Mouse (Mus musculus): ENCODE measurements around the gene Tpsb2. TPM values are rescaled to one million over a fixed set of nuclear protein-coding genes. Genes with fewer than 3 reads are reported as not detected.

Gene Tpsb2
- total RNA-seq, 1 experiment from 2014 or later = not detected

DNA sequence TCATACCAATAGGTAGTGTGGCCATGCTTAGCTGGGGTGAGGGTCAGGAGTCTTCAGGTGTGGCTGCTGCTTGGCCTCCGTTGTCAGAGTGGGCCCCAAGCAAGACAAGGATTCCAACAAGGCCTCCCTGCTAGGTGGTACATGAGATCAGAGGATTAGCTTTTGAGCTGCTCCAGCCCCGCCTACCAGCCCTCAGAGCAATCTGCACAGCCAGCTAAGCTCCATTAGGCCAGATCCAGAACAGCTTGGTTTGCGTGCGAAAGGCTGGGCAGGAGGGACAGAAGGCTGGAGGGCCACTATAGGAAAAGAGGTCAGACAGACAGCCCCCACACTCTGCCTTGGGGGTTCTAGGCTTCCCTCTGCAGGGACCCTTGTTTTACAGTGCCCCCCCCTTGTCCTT lies 35.4 kb downstream of the Tpsb2 start:
- no peak for ATAC-seq (replicated peaks in 1 of 2; ENCODE audit: insufficient read depth in 1 of 2, low FRiP score in 2 of 2, low TSS enrichment in 1 of 2, low read depth in 1 of 2, poor library complexity in 2 of 2, severe bottlenecking in 2 of 2)

- no peak for ATAC-seq (replicated peaks in 1 of 2; ENCODE audit: insufficient read depth in 1 of 2, low FRiP score in 2 of 2, low TSS enrichment in 1 of 2, low read depth in 1 of 2, poor library complexity in 2 of 2, severe bottlenecking in 2 of 2)
Observed at GRCm38 (mm10) chr17:25402224-25402623, 36.1 kb downstream of the Tpsb2 start.

DNA sequence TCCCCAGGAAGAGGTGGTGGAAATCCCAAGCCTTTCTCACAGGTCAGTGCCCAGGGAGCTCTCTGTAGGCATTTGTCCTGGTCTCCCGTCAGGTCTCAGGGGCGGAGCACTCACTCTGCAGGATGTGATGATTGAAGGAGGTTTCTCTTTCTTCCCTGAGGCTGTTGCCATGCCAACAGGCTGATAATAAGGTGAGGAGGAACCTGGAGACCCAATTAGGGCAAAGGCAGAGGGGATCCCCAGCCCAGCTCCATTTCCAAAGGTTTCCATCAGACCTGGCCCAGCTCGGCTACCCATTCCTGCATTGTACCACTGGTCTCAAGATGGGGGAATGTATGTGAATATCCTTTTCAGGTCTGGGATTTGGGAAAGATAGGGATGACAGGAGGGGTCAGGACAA lies 38.1 kb downstream of the Tpsb2 start:
- no peak for ATAC-seq (replicated peaks in 1 of 2; ENCODE audit: insufficient read depth in 1 of 2, low FRiP score in 2 of 2, low TSS enrichment in 1 of 2, low read depth in 1 of 2, poor library complexity in 2 of 2, severe bottlenecking in 2 of 2)

DNA sequence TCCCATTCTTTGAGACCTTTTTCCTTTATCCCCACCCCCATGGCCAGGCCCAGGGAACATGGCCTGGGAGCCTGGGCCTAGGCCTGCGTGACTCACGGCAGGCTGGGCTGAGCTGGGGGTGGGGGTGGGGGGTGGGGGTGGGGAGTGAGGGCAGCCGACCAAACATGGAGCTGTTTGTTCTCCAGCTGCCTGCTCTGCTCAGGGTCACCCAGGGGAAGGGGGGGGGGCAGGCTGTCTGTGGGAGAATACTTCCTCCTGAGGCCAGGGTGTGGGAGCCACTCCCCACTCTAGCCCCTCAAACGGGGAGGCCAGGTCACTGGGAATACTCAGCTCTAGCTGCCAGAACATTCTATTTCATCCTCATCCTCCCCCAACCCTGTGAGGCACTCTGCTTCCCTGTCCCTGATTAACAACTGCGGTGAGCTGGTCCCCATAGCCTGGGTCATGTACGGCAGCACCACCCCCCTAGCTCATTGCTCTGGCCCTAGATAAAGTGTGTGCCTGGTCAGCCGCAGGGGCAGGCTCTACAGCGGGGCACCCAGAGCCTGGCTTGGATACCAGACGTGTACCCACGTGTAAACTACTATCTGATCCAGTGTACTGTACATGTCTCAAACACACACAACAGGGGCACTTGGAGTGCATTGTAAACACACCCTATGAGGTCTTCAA lies 39.3 kb downstream of the Tpsb2 start:
- ATAC-seq (replicated peaks in 1 of 2; ENCODE audit: insufficient read depth in 1 of 2, low FRiP score in 2 of 2, low TSS enrichment in 1 of 2, low read depth in 1 of 2, poor library complexity in 2 of 2, severe bottlenecking in 2 of 2) = no peak

DNA sequence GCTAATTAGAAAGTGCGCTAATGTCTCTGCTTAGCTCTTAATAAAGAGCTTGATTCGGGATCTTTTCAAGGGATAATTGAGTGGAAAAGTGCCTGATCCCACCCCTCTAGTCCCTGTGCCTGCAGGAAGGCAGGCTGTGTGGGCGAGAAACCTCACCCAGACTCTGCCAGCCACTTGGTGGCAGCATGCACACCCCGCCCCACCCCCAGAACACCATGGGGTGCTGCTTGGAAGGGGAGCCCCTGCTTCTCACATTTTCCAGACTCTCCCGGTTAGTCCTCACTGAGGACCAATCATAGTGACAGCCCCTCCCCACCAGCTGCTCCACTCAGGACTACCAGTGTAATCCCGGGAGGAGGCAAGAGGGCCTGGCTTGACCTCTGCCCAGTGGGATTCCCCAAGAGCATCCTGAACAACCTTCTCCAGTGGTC lies 39.9 kb downstream of the Tpsb2 start:
- no peak for ATAC-seq (replicated peaks in 1 of 2; ENCODE audit: insufficient read depth in 1 of 2, low FRiP score in 2 of 2, low TSS enrichment in 1 of 2, low read depth in 1 of 2, poor library complexity in 2 of 2, severe bottlenecking in 2 of 2)

- ATAC-seq (replicated peaks in 1 of 2; ENCODE audit: insufficient read depth in 1 of 2, low FRiP score in 2 of 2, low TSS enrichment in 1 of 2, low read depth in 1 of 2, poor library complexity in 2 of 2, severe bottlenecking in 2 of 2) = no peak
Observed at GRCm38 (mm10) chr17:25407352-25407751, 41.2 kb downstream of the Tpsb2 start.

DNA sequence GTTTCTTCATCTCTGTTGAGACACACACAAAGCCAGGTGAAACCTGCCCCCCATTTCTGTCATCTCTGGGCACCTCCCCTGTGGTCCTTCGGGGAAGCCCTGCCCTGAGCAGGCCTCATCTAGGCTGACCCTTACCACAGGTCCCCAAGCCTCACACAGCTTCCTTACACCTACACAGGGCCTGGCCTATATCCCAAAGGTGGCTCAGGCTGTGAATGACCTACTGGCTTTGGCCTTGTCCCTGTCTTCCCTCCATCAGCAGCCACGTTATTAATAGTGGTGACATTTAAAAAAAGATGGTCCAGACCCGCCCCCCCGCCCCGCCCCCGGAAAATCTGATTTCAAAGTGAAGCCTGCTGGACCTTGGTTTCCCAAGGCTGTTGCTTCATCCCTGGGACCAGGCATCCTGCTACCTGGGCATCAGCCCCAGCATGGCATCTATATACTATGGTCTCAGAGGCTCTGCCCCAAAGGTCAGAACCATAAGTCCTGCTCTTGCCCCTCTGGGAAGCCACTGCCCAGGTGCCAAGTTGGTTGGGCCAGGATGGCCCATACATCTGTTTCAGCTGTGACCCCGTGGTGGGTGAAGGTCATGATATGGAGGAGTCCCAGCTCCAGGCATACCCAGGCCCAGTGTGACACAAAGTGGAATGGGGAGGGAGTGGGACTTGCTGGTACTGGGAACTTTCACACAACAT lies 42.3 kb downstream of the Tpsb2 start:
- no peak for ATAC-seq (replicated peaks in 1 of 2; ENCODE audit: insufficient read depth in 1 of 2, low FRiP score in 2 of 2, low TSS enrichment in 1 of 2, low read depth in 1 of 2, poor library complexity in 2 of 2, severe bottlenecking in 2 of 2)

GRCm38 (mm10) chr17:25409621-25410020 lies 43.5 kb downstream of the Tpsb2 start:
- ATAC-seq (replicated peaks in 1 of 2; ENCODE audit: insufficient read depth in 1 of 2, low FRiP score in 2 of 2, low TSS enrichment in 1 of 2, low read depth in 1 of 2, poor library complexity in 2 of 2, severe bottlenecking in 2 of 2) = no peak

DNA sequence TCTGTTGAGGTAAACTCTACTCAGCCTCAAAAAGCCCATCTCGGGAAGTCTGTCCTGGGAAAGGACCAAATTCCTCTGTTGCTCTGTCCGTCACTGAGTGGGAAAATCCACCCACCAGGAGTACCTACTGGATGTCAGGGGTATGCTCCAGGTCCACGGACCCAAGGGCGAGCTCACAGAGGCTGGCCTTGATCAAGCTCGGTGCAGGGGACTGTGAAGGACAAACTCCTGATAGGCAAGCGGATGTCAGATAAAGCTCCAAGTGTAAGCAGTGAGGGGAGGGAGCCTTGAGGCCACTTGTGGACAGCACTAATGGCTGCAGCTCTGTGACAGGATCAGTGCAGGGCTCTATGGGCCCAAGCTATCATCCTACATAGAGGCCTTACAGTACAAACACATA lies 44.1 kb downstream of the Tpsb2 start:
- ATAC-seq (replicated peaks in 1 of 2; ENCODE audit: insufficient read depth in 1 of 2, low FRiP score in 2 of 2, low TSS enrichment in 1 of 2, low read depth in 1 of 2, poor library complexity in 2 of 2, severe bottlenecking in 2 of 2) = no peak

- ATAC-seq (replicated peaks in 1 of 2; ENCODE audit: insufficient read depth in 1 of 2, low FRiP score in 2 of 2, low TSS enrichment in 1 of 2, low read depth in 1 of 2, poor library complexity in 2 of 2, severe bottlenecking in 2 of 2) = no peak
Observed at GRCm38 (mm10) chr17:25410786-25411185, 44.7 kb downstream of the Tpsb2 start.

GRCm38 (mm10) chr17:25411251-25411650 lies 45.1 kb downstream of the Tpsb2 start:
- no peak for ATAC-seq (replicated peaks in 1 of 2; ENCODE audit: insufficient read depth in 1 of 2, low FRiP score in 2 of 2, low TSS enrichment in 1 of 2, low read depth in 1 of 2, poor library complexity in 2 of 2, severe bottlenecking in 2 of 2)

- no peak for ATAC-seq (replicated peaks in 1 of 2; ENCODE audit: insufficient read depth in 1 of 2, low FRiP score in 2 of 2, low TSS enrichment in 1 of 2, low read depth in 1 of 2, poor library complexity in 2 of 2, severe bottlenecking in 2 of 2)
Observed at GRCm38 (mm10) chr17:25414209-25414608, 48.1 kb downstream of the Tpsb2 start.

DNA sequence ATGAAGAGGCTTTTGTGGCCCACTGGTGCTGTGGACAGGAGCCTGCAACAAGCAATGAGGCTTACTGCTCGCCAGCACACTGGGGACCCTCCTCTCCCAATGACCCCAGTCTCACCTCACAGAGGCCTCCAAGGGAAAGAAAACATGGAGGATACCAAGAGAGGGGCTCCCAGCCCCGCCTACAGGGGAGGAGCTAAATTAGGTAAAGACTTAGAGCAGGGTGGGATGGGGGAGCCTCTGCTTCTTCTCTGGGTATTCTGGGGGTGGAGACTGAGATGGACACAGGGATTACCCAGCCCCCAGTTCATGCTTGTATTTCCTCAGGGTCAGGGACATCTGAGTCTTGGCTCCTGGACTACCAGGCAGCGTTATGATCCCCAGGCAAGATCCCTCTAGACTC lies 48.8 kb downstream of the Tpsb2 start:
- no peak for ATAC-seq (replicated peaks in 1 of 2; ENCODE audit: insufficient read depth in 1 of 2, low FRiP score in 2 of 2, low TSS enrichment in 1 of 2, low read depth in 1 of 2, poor library complexity in 2 of 2, severe bottlenecking in 2 of 2)

DNA sequence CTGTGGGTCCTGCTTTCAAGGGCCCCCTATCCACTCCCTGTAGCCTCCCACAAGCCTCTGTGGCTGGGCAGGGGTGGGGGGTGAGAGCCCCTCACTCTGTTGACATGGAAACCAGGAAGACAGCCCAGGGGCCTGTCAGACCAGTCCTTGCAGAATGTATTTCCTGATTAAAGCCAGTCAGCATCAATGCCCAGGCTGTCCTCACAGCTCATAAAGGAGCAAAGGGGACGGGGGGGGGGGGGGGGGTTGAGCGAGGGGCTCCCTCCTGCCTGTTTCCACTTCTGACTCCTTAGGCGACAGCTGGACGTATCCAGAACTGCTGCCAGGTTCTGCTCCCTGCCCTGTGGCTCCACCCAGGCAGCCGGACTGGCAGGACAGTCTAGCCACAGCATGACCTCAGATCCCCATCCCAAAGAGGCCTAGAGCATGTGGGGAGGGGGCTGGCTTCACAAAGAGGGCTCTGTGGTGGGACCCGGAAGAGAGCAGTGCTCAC lies 49.4 kb downstream of the Tpsb2 start:
- no peak for ATAC-seq (replicated peaks in 1 of 2; ENCODE audit: insufficient read depth in 1 of 2, low FRiP score in 2 of 2, low TSS enrichment in 1 of 2, low read depth in 1 of 2, poor library complexity in 2 of 2, severe bottlenecking in 2 of 2)

- no peak for ATAC-seq (replicated peaks in 1 of 2; ENCODE audit: insufficient read depth in 1 of 2, low FRiP score in 2 of 2, low TSS enrichment in 1 of 2, low read depth in 1 of 2, poor library complexity in 2 of 2, severe bottlenecking in 2 of 2)
Observed at GRCm38 (mm10) chr17:25416219-25416618, 50.1 kb downstream of the Tpsb2 start.

DNA sequence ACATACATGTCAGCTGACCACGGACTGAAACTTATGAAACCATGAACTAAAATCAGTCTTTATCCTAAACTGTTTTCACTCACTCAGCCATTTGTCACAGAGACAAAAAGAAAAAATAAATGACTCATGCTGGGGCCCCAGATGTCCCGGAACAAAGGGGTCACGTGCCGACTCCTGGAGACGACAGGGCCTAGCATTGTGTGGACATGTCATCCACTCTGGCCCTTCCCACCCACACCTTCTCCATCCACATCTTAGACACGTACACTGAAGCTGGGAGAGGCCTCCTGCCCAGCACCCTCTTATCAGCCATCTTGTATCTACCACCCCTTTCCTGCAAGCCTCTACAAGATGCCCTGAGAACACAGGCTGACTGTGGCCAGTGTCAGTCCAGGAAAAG lies 51.9 kb downstream of the Tpsb2 start:
- no peak for ATAC-seq (replicated peaks in 1 of 2; ENCODE audit: insufficient read depth in 1 of 2, low FRiP score in 2 of 2, low TSS enrichment in 1 of 2, low read depth in 1 of 2, poor library complexity in 2 of 2, severe bottlenecking in 2 of 2)

Data from hematopoietic stem cell, adult 5-6 weeks (primary cell).